Mouse (Mus musculus) NIH3T3 (cell line): ENCODE measurements at regions not wholly inside any gene's neighbourhood (a gene's known extent, or its start where the extent isn't known, plus 50 kb on each side); places are given as distances from the start of the nearest gene placed in this dataset.

Experiments
- DNase-seq: peaks from one replicate; pipeline ENCODE4 v3.0.0-alpha.2; 2012; ENCODE audit warnings: low read depth

DNA sequence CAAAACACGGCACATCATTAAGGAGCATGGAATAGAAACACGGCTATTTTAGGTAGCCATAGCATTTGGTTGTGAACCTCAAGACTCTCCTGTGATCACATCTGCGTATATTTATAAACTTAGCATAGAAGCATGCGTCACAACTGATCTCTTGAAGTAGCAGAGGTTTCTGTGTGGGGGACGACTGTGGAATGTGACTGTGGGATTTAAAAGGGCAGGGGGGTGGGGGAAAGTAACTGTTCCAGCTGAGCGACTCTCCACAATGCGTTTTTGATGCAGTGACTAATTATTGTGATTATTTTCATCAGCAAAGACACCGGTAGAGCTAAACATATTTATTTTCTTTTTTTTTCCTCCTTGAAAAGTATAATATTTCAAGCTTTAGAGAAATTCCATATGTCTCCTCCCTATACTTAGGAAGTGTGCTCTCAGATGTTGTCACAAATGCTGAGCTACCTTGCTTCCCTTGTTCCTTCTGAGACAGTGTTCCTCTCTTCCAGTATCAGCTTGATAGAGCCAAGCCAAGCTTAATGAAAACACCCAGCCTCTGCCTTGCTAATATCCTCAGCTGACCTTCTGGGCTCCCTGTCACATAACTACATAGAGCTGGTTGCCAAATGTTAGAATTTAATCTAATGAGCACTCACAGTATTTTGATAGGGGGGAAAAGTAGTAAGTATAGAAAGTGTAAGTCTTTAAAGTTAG, 75.0 kb upstream of the Magi3 start:
- DNase-seq = peak; percentile 63

DNA sequence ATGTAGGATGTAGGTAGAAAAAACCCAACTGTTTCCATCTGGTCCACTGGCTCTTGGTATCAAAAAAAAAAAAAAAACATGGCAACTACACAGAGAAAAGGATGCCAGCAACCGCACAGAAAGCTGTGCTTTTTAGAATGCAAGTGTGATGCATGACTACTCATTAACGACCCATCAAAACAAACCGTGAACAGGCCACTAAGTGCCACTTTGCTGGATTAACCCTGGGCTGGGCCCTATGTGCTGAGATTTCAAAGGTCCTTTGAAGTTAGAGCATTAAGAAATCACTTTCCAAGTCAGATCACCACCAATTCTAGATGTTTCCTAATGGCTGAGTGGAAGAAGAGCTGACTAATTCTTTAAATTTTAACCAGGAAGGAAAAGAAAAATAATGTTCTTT, 73.7 kb upstream of the Magi3 start:
- DNase-seq = no peak

GRCm38 (mm10) chr3:104288970-104289680, 69.0 kb upstream of the Magi3 start:
- no peak for DNase-seq

GRCm38 (mm10) chr3:104287900-104288299, 67.7 kb upstream of the Magi3 start:
- DNase-seq = peak; percentile 53

DNA sequence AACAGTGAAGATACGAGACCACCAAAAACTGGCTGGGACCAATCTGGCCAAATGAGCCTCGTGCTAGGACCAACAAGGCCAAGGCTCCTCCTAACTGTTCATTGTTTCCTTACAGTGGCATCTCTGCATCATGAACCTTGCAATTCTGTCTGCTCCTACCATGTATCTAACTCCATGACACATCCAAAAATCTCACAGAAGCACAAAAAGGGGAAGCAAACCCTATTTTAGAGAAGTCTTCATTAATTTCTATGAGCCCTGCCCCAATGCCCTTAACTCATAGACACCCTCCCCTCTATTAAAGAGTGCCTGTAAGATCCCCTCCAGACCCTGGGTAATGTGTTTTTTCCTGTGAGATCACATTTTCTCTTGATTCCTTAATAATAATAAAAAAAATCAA, 64.8 kb upstream of the Magi3 start:
- no peak for DNase-seq

GRCm38 (mm10) chr3:104283855-104284254, 63.7 kb upstream of the Magi3 start:
- no peak for DNase-seq

DNA sequence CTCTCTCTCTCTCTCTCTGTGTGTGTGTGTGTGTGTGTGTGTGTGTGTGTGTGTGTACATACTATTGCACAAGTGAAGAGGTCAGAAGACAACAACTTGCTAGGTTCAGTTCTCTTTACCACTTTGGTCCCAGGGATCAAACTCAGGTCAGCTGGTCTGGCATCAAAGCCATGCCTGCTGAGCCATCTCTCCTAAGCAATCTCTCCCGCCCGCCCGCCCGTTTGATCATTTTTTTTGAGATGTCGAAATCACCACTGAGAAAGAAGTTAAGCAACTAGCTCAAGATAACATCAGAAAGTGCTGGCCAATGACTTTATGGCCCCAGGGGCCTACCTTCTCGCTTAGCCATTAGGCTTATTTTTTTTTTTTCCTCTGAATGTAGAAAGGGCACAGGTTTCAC, 59.3 kb upstream of the Magi3 start:
- DNase-seq = peak; percentile 47

- DNase-seq = no peak
Observed at GRCm38 (mm10) chr3:104274718-104275302, 54.6 kb upstream of the Magi3 start.

DNA sequence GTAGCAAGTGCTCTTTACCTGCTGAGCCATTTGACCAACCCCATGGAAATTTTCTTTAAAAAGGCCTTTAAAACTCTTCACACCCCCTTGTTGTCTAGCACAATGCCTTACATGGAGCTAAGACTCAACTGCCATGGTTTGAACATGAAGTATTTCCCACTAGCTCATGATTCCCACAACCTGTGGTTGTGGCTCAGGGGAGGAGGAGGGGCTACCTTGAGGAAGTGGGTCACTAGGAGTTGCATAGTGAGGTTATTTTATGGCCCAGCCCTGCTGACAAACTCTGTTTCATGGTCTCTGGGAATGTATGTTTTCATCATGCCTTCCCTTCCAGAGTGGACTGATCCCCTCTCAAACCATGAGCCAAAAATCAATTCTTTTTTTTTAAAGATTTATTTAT, 53.9 kb upstream of the Magi3 start:
- DNase-seq = no peak
